Mouse (Mus musculus): ENCODE results near the gene Agpat2. TPM values are rescaled to one million over a fixed set of nuclear protein-coding genes. Genes with fewer than 3 reads are reported as not detected.
A peak's percentile ranks its signal among the peaks of the same experiment; 100 is the strongest.

Agpat2 gene
- 4.0 and 4.1 TPM in 2 replicates for polyA plus RNA-seq (2015; fragmentation: Nextera tagmentation; extraction: Ambion mirVana)

GRCm38 (mm10) chr2:26603720-26604671, at the start of gene Agpat2:
Agpat2 (minus strand) TSS chr2:26604417.
- under 1% methylated on average over 70 of the region's 103 CpGs for WGBS
- ATAC-seq: peak; percentile 70
- no peak within 1 kb of the TSS for H3K27ac ChIP-seq (ENCODE audit: low read length)
- H3K4me3 ChIP-seq (ENCODE audit: low read depth, low read length): peak within 1 kb of the TSS; percentile 50
- no peaks in the 10 kb centered on the region for H3K9me3 ChIP-seq (replicated peaks; ENCODE audit: control insufficient read depth, low read length, poor library complexity, severe bottlenecking)
- H3K36me3 ChIP-seq (ENCODE audit: control insufficient read depth, insufficient read depth, low read length): no peaks in the 10 kb centered on the region
- H3K9ac ChIP-seq (ENCODE audit: low read depth, low read length): peak within 1 kb of the TSS; percentile 68
- H3K4me1 ChIP-seq (ENCODE audit: control insufficient read depth, insufficient read depth, low read length): peaks cover 3% of the 10 kb centered on the region; the same call in 1 of the 2 replicates
- H3K27me3 ChIP-seq (ENCODE audit: control insufficient read depth, insufficient read depth, low read depth, low read length): peaks cover 23% of the 10 kb centered on the region
- peak within 1 kb of the TSS; percentile 74 for H3K4me2 ChIP-seq (ENCODE audit: low read length)

GRCm38 (mm10) chr2:26646643-26647293, 42.6 kb upstream of the Agpat2 start:
- Histone ChIP-seq H3K27me3 (ENCODE audit: control insufficient read depth, insufficient read depth, low read depth, low read length) (no peaks in the 10 kb centered on the region), H3K4me2 (ENCODE audit: low read length) (no peak overlapping the region), H3K4me1 (ENCODE audit: control insufficient read depth, insufficient read depth, low read length) (no peaks in the 10 kb centered on the region), H3K9ac (ENCODE audit: low read depth, low read length) (no peak overlapping the region), H3K27ac (ENCODE audit: low read length) (no peak overlapping the region), H3K9me3 (replicated peaks; ENCODE audit: control insufficient read depth, low read length, poor library complexity, severe bottlenecking) (no peaks in the 10 kb centered on the region), H3K36me3 (ENCODE audit: control insufficient read depth, insufficient read depth, low read length) (no peaks in the 10 kb centered on the region), H3K4me3 (ENCODE audit: low read depth, low read length) (no peak overlapping the region)
- ATAC-seq: peak; percentile 95
- WGBS: 31% methylated on average over 3 of the region's 3 CpGs

DNA sequence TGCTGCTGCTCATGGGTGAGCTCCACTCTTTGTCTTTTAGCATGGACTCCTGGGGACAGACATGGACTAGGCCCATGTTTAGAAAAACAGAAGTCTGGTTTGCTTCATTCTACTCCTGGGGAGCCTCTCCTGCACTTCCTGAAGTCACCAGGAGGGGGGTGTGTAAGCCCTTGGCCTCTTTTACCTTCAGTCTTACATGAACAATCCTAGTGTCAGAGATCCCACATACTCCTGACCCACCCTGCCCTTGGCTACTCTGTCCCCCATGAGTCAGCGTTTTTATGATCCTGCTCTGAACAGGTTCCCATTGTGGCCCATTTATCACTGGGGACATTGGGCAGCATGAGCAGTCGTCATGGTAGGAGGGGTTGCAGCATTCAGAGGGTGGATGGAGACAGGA, 39.7 kb upstream of the Agpat2 start:
- H3K9me3 ChIP-seq (replicated peaks; ENCODE audit: control insufficient read depth, low read length, poor library complexity, severe bottlenecking): no peaks in the 10 kb centered on the region
- H3K27me3 ChIP-seq (ENCODE audit: control insufficient read depth, insufficient read depth, low read depth, low read length): no peaks in the 10 kb centered on the region
- H3K36me3 ChIP-seq (ENCODE audit: control insufficient read depth, insufficient read depth, low read length): no peaks in the 10 kb centered on the region
- WGBS: 54% methylated on average over 2 of the region's 2 CpGs
- H3K4me1 ChIP-seq (ENCODE audit: control insufficient read depth, insufficient read depth, low read length): peaks cover 5% of the 10 kb centered on the region
- no peak overlapping the region for H3K4me2 ChIP-seq (ENCODE audit: low read length)
- H3K9ac ChIP-seq (ENCODE audit: low read depth, low read length): no peak overlapping the region
- no peak overlapping the region for H3K4me3 ChIP-seq (ENCODE audit: low read depth, low read length)
- ATAC-seq: no peak
- H3K27ac ChIP-seq (ENCODE audit: low read length): no peak overlapping the region

DNA sequence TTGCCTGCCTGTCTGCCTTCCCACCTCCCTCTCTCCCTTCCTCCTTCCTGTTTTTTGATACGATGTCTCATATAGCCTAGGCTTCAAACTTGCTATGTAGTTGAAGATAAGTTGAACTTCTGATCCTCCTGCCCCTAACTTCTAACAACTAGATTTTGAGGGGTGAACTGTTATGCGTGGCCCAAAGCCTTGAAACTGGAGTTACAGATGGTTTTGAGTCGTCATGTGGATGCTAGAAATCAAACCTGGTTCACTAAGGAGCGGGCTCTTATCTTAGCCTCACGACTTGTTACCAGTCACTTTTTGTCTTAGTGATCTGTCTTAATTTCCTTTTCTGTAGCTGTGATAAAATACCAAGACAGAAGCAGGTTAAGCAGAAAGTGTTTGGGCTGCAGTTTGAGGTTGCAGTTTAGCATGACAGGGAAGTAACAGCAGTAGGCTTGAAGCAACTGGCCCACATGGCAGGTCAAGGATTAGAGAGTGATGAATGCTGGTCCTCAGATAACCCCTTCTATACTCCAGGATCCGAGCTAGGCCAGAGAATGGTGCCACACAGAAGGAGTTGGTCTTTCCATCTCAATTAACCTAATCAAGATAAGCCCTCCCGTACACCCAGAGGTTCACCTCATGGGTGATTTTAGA, 36.9 kb upstream of the Agpat2 start:
- ATAC-seq: no peak
- Histone ChIP-seq H3K36me3 (ENCODE audit: control insufficient read depth, insufficient read depth, low read length) (peaks cover 14% of the 10 kb centered on the region), H3K9ac (ENCODE audit: low read depth, low read length) (no peak overlapping the region), H3K4me3 (ENCODE audit: low read depth, low read length) (no peak overlapping the region), H3K27me3 (ENCODE audit: control insufficient read depth, insufficient read depth, low read depth, low read length) (no peaks in the 10 kb centered on the region), H3K4me2 (ENCODE audit: low read length) (no peak overlapping the region), H3K4me1 (ENCODE audit: control insufficient read depth, insufficient read depth, low read length) (peaks cover 25% of the 10 kb centered on the region), H3K27ac (ENCODE audit: low read length) (no peak overlapping the region), H3K9me3 (replicated peaks; ENCODE audit: control insufficient read depth, low read length, poor library complexity, severe bottlenecking) (no peaks in the 10 kb centered on the region)
- WGBS: 78% methylated on average over 7 of the region's 7 CpGs

GRCm38 (mm10) chr2:26639838-26640830, 35.9 kb upstream of the Agpat2 start:
- 5% methylated on average over 49 of the region's 49 CpGs for WGBS
- H3K36me3 ChIP-seq (ENCODE audit: control insufficient read depth, insufficient read depth, low read length): peaks cover 22% of the 10 kb centered on the region
- no peaks in the 10 kb centered on the region for H3K27me3 ChIP-seq (ENCODE audit: control insufficient read depth, insufficient read depth, low read depth, low read length)
- H3K4me1 ChIP-seq (ENCODE audit: control insufficient read depth, insufficient read depth, low read length): peaks cover 25% of the 10 kb centered on the region
- H3K9me3 ChIP-seq (replicated peaks; ENCODE audit: control insufficient read depth, low read length, poor library complexity, severe bottlenecking): no peaks in the 10 kb centered on the region
- H3K4me2 ChIP-seq (ENCODE audit: low read length): peak overlapping the region; percentile 77
- peak overlapping the region; percentile 75 for H3K4me3 ChIP-seq (ENCODE audit: low read depth, low read length)
- peak overlapping the region; percentile 81 for H3K9ac ChIP-seq (ENCODE audit: low read depth, low read length)
- peak overlapping the region; percentile 83 for H3K27ac ChIP-seq (ENCODE audit: low read length)
- peak; percentile 76 for ATAC-seq

GRCm38 (mm10) chr2:26639083-26639482, 34.9 kb upstream of the Agpat2 start:
- peak overlapping the region; percentile 47 for H3K9ac ChIP-seq (ENCODE audit: low read depth, low read length)
- peak overlapping the region; percentile 13 for H3K27ac ChIP-seq (ENCODE audit: low read length)
- peak; percentile 44; the same call in 1 of the 2 replicates for ATAC-seq
- H3K4me3 ChIP-seq (ENCODE audit: low read depth, low read length): peak overlapping the region; percentile 75
- H3K27me3 ChIP-seq (ENCODE audit: control insufficient read depth, insufficient read depth, low read depth, low read length): no peaks in the 10 kb centered on the region
- WGBS: 4% methylated on average over 8 of the region's 8 CpGs
- H3K36me3 ChIP-seq (ENCODE audit: control insufficient read depth, insufficient read depth, low read length): peaks cover 22% of the 10 kb centered on the region
- H3K4me2 ChIP-seq (ENCODE audit: low read length): peak overlapping the region; percentile 77
- peaks cover 30% of the 10 kb centered on the region for H3K4me1 ChIP-seq (ENCODE audit: control insufficient read depth, insufficient read depth, low read length)
- no peaks in the 10 kb centered on the region for H3K9me3 ChIP-seq (replicated peaks; ENCODE audit: control insufficient read depth, low read length, poor library complexity, severe bottlenecking)

- Histone ChIP-seq H3K4me1 (ENCODE audit: control insufficient read depth, insufficient read depth, low read length) (peaks cover 34% of the 10 kb centered on the region), H3K4me3 (ENCODE audit: low read depth, low read length) (peak overlapping the region; percentile 75), H3K4me2 (ENCODE audit: low read length) (peak overlapping the region; percentile 77), H3K36me3 (ENCODE audit: control insufficient read depth, insufficient read depth, low read length) (peaks cover 22% of the 10 kb centered on the region), H3K9ac (ENCODE audit: low read depth, low read length) (peak overlapping the region; percentile 47), H3K9me3 (replicated peaks; ENCODE audit: control insufficient read depth, low read length, poor library complexity, severe bottlenecking) (no peaks in the 10 kb centered on the region), H3K27ac (ENCODE audit: low read length) (peak overlapping the region; percentile 13), H3K27me3 (ENCODE audit: control insufficient read depth, insufficient read depth, low read depth, low read length) (no peaks in the 10 kb centered on the region)
- no peak for ATAC-seq
- WGBS: 75% methylated on average over 5 of the region's 5 CpGs
Measured at GRCm38 (mm10) chr2:26638572-26638971, 34.4 kb upstream of the Agpat2 start.

DNA sequence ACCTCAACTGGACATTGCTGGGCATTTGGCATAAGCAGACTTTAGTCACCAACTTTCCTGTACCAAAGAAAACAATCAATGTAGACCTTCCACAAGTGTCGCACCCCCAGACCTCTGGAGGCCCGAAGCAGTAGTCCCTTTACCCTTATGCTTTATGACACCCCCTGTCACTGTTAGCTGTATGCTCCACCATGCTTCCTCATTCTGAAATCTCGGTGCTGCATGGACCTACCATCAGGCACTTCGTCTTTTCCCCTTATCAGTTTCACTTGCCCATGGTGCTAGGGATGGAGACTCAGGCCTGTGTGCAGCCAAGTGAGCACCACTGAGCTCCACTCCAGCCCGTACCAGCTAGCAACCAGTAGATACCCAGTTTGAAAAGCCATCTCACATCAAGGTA, 33.8 kb upstream of the Agpat2 start:
- 90% methylated on average over 5 of the region's 5 CpGs for WGBS
- Histone ChIP-seq H3K36me3 (ENCODE audit: control insufficient read depth, insufficient read depth, low read length) (peaks cover 22% of the 10 kb centered on the region), H3K9ac (ENCODE audit: low read depth, low read length) (peak overlapping the region; percentile 47; the same call in 1 of the 2 replicates), H3K9me3 (replicated peaks; ENCODE audit: control insufficient read depth, low read length, poor library complexity, severe bottlenecking) (no peaks in the 10 kb centered on the region), H3K4me3 (ENCODE audit: low read depth, low read length) (peak overlapping the region; percentile 75; the same call in 1 of the 2 replicates), H3K27me3 (ENCODE audit: control insufficient read depth, insufficient read depth, low read depth, low read length) (no peaks in the 10 kb centered on the region), H3K4me1 (ENCODE audit: control insufficient read depth, insufficient read depth, low read length) (peaks cover 37% of the 10 kb centered on the region), H3K4me2 (ENCODE audit: low read length) (peak overlapping the region; percentile 77), H3K27ac (ENCODE audit: low read length) (no peak overlapping the region)
- no peak for ATAC-seq
